Mouse (Mus musculus): ENCODE data around the gene Taar9. TPM values are rescaled to one million over a fixed set of nuclear protein-coding genes. Genes with fewer than 3 reads are reported as not detected.
"Not testable (repeated sequence)": the region's sequence is repeated elsewhere in the genome, so short reads cannot be mapped to it uniquely, and the experiment has no call there.

Gene Taar9
- polyA plus RNA-seq, 1 experiment from 2014 or later: not detected

DNA sequence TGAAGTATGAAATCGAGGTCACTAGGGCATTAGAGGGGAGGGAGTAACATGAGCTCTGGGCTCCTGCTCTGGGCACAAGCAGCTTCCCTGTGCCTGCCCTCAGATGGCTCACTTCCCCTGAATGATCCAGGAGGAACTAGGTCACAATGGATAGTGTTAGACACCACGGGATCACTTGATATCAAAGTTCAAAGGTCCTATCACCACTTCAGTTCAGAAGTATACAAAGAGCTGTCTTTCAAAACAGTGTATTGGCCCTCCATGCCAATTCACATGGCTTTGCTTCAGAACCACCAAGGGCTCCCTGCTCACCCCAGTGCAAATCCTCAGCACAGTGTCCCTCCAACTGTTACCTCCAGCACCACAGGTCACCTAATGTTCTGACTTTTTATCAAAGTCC, 34.6 kb downstream of the Taar9 start:
- WGBS: 19% methylated on average over 2 of the region's 2 CpGs
- not testable (repeated sequence) for ATAC-seq (ENCODE audit: insufficient number of reproducible peaks, insufficient read depth, low FRiP score, low TSS enrichment, low read depth); H3K27ac ChIP-seq; H3K4me2 ChIP-seq; H3K9ac ChIP-seq; H3K4me1 ChIP-seq; H3K27me3 ChIP-seq; H3K36me3 ChIP-seq; H3K4me3 ChIP-seq; H3K9me3 ChIP-seq

DNA sequence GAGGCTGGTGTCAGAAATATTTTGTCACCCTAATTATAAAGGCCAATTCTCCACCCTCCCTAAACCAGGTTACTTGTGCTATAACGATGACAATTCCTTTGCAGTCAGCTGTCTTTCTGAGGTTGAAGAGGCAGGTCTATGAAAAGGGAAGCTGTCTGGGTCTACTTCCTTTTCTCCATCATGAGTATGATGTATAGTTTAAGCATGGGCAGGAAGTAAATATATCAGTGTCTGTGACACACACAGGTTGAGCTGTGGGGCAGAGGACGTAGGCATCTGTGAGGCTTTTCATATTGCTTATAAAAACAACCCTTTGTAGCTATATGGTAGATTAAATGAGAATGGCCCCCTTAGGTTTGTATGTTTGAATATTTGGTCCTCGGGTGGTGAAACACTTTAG, 50.3 kb downstream of the Taar9 start:
- no peaks in the 10 kb centered on the region for H3K4me1 ChIP-seq
- no peaks in the 10 kb centered on the region for H3K27me3 ChIP-seq
- no peak overlapping the region for H3K4me3 ChIP-seq
- H3K27ac ChIP-seq: no peak overlapping the region
- ATAC-seq (ENCODE audit: insufficient number of reproducible peaks, insufficient read depth, low FRiP score, low TSS enrichment, low read depth): no peak
- H3K4me2 ChIP-seq: no peak overlapping the region
- 86% methylated on average over 3 of the region's 3 CpGs for WGBS
- H3K9me3 ChIP-seq: no peaks in the 10 kb centered on the region
- H3K9ac ChIP-seq: no peak overlapping the region
- H3K36me3 ChIP-seq: no peaks in the 10 kb centered on the region

Other genes with a start within 250 kb of the Taar9 start
- gene Vnn1, start 214.8 kb downstream of the Taar9 start, polyA plus RNA-seq (2015; fragmentation: Nextera tagmentation; extraction: Ambion mirVana): 0.41 and 0.63 TPM in 2 replicates
- not detected in 2 replicates for gene Taar1, start 189.2 kb downstream of the Taar9 start, polyA plus RNA-seq (2015; fragmentation: Nextera tagmentation; extraction: Ambion mirVana)
- 0.27 TPM in 1 of 2 replicates, not detected in the other for gene Taar2, start 171.0 kb downstream of the Taar9 start, polyA plus RNA-seq (2015; fragmentation: Nextera tagmentation; extraction: Ambion mirVana)
- gene Taar3, start 160.0 kb downstream of the Taar9 start, polyA plus RNA-seq (2015; fragmentation: Nextera tagmentation; extraction: Ambion mirVana): not detected in 2 replicates
- gene Taar4, start 149.0 kb downstream of the Taar9 start, polyA plus RNA-seq (2015; fragmentation: Nextera tagmentation; extraction: Ambion mirVana): not detected in 2 replicates
- gene Taar5, start 138.8 kb downstream of the Taar9 start, polyA plus RNA-seq (2015; fragmentation: Nextera tagmentation; extraction: Ambion mirVana): not detected in 2 replicates
- not detected in 2 replicates for gene Taar6, start 123.9 kb downstream of the Taar9 start, polyA plus RNA-seq (2015; fragmentation: Nextera tagmentation; extraction: Ambion mirVana)
- gene Taar7a, start 116.1 kb downstream of the Taar9 start, polyA plus RNA-seq (2015; fragmentation: Nextera tagmentation; extraction: Ambion mirVana): not detected in 2 replicates
- not detected in 2 replicates for gene Taar7b, start 109.6 kb downstream of the Taar9 start, polyA plus RNA-seq (2015; fragmentation: Nextera tagmentation; extraction: Ambion mirVana)
- not detected in 2 replicates for gene Taar7d, start 82.3 kb downstream of the Taar9 start, polyA plus RNA-seq (2015; fragmentation: Nextera tagmentation; extraction: Ambion mirVana)
- not detected in 2 replicates for gene Taar7e, start 71.9 kb downstream of the Taar9 start, polyA plus RNA-seq (2015; fragmentation: Nextera tagmentation; extraction: Ambion mirVana)
- gene Taar7f, start 60.0 kb downstream of the Taar9 start, polyA plus RNA-seq (2015; fragmentation: Nextera tagmentation; extraction: Ambion mirVana): not detected in 2 replicates
- gene Taar8a, start 33.0 kb downstream of the Taar9 start, polyA plus RNA-seq (2015; fragmentation: Nextera tagmentation; extraction: Ambion mirVana): not detected in 2 replicates
- not detected in 2 replicates for gene Taar8b, start 17.2 kb downstream of the Taar9 start, polyA plus RNA-seq (2015; fragmentation: Nextera tagmentation; extraction: Ambion mirVana)
- gene Taar8c, start 7.6 kb downstream of the Taar9 start, polyA plus RNA-seq (2015; fragmentation: Nextera tagmentation; extraction: Ambion mirVana): not detected in 2 replicates
- 62.6 and 79.7 TPM in 2 replicates for gene Stx7, start 39.8 kb upstream of the Taar9 start, polyA plus RNA-seq (2015; fragmentation: Nextera tagmentation; extraction: Ambion mirVana)
- gene Moxd1, start 114.0 kb upstream of the Taar9 start, polyA plus RNA-seq (2015; fragmentation: Nextera tagmentation; extraction: Ambion mirVana): 27.5 and 30.8 TPM in 2 replicates